Mouse (Mus musculus): ENCODE measurements around the gene Zap70.

The Zap70 gene

DNA sequence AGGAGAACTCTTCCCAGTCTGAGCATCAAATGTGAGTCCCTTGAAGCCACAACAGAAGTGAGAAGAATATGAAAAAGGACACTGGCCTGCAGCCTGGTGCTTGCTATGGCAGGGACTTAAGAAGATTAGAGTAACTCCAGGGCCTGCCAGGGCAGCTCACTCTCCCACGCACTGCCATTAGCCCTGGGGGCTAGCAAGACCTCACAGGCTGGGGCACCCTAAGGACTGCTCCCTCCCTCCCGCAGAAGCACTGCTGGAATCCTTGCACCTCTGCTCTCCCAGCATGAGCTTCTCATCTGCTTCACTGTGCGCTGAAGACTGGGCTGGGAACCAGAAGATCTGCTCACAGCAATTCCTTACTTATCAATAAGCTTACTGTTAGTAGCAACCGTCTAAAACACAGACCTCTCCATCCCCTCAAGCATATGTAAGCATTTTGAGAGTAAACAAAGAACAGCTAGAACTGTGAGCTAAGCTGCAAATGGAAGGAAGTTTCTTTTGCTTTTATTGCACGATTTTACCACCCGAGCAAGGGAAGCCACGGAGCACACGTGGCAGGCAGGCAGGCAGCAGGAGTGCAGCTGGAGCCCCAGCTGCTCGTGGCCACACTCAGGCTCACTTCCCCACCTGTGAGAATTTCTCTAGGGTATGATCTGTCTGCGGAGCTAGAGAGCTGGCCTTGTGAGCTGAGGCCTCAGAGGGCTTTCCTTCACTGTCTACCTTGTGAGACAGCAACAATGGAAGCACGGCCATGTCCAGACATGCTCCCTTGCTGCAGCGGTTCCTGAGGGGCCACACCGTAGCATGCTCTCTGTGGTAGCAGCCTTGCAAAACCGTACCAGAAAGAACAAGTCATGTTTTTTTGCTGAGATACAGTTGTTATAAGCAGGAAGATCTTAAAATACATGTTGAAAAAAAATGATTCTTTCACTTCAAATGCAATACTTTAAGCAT lies 69.6 kb downstream of the Zap70 start:
- DNase-seq (ENCODE audit: low spot score): no peak
